Mouse (Mus musculus) cerebellum, adult 2 months (tissue): ENCODE results near the gene BC037034.

ENCODE experiments used
- CTCF ChIP-seq: fragments of 200-500 bp; IDR thresholded peaks from 2 replicates; pipeline ENCODE4 v1.5.1; 2011; ENCODE audit warnings: low read depth, mild to moderate bottlenecking, control low read depth, low read length, moderate library complexity, borderline replicate concordance; ENCODE audit not compliant: insufficient read depth
- POLR2A ChIP-seq: fragments of 200-500 bp; IDR thresholded peaks from 2 replicates; pipeline ENCODE4 v1.6.1; 2011; ENCODE audit warnings: low read length, control low read depth, borderline replicate concordance; ENCODE audit not compliant: insufficient read depth

GRCm38 (mm10) chr5:138264207-138264578 lies 360 bp upstream of the BC037034 start:
- TF ChIP-seq POLR2A (no peak), CTCF (no peak)
